Mouse (Mus musculus) limb, embryonic 14.5 days (tissue): ENCODE measurements around the gene Ift22. TPM values are rescaled to one million over a fixed set of nuclear protein-coding genes. Genes with fewer than 3 reads are reported as not detected.

Source experiments
- ATAC-seq: fragments of 200-750 bp; cut with Nextera tagmentation; 2 replicates; pipeline ENCODE4 v1.8.0; 2017; ENCODE audit warnings: low read depth, moderate number of reproducible peaks, moderate TSS enrichment; ENCODE audit not compliant: low FRiP score
- DNase-seq: peaks from one replicate; pipeline ENCODE4 v3.0.0-alpha.2; 2015; ENCODE audit warnings: low spot score
- H3K27ac ChIP-seq: fragments of 300-500 bp; sonication (generic); replicated peaks from 2 replicates; pipeline ENCODE4 v1.5.1; 2014; ENCODE audit warnings: low read depth, mild to moderate bottlenecking, low read length, moderate library complexity, mixed read lengths
- H3K27me3 ChIP-seq: fragments of 300-500 bp; sonication (generic); 2 replicates; pipeline ENCODE4 v1.6.1; 2014; ENCODE audit warnings: low read length, mixed read lengths; ENCODE audit not compliant: control insufficient read depth, insufficient read depth
- H3K36me3 ChIP-seq: fragments of 300-500 bp; sonication (generic); 2 replicates; pipeline ENCODE4 v1.6.1; 2014; ENCODE audit warnings: mild to moderate bottlenecking, low read length, moderate library complexity, mixed read lengths; ENCODE audit not compliant: control insufficient read depth, insufficient read depth
- H3K4me1 ChIP-seq: fragments of 300-500 bp; sonication (generic); 2 replicates; pipeline ENCODE4 v1.6.1; 2014; ENCODE audit warnings: antibody characterized with exemption, low read length, mixed read lengths; ENCODE audit not compliant: control insufficient read depth, insufficient read depth
- H3K4me2 ChIP-seq: fragments of 300-500 bp; sonication (generic); replicated peaks from 2 replicates; pipeline ENCODE4 v1.6.1; 2014; ENCODE audit warnings: low read depth, mild to moderate bottlenecking, low read length, moderate library complexity; ENCODE audit not compliant: severe bottlenecking
- H3K4me3 ChIP-seq: fragments of 300-500 bp; sonication (generic); replicated peaks from 2 replicates; pipeline ENCODE4 v1.5.1; 2014; ENCODE audit warnings: low read length
- H3K9ac ChIP-seq: fragments of 300-500 bp; sonication (generic); 2 replicates; pipeline ENCODE4 v1.6.1; 2014; ENCODE audit warnings: mild to moderate bottlenecking, low read depth, low read length, moderate library complexity; ENCODE audit not compliant: severe bottlenecking
- H3K9me3 ChIP-seq: fragments of 300-500 bp; sonication (generic); 2 replicates; pipeline ENCODE4 v1.6.1; 2016; ENCODE audit warnings: low read length; ENCODE audit not compliant: control insufficient read depth
- POLR2A ChIP-seq: fragments of 200-500 bp; IDR thresholded peaks from 2 replicates; pipeline ENCODE4 v1.8.0; 2012; ENCODE audit warnings: inconsistent platforms, mild to moderate bottlenecking, moderate library complexity, borderline replicate concordance; ENCODE audit not compliant: insufficient read depth, insufficient read length; ENCODE audit errors: extremely low read depth
- WGBS: fragments of 180-500 bp; shearing (Covaris S2); extraction: QIAGEN DNeasy Blood & Tissue Kit; methylation state at CpG from one replicate; pipeline ENCODE4 v1.1.7; 2014; 5-methylcytosine and 5-hydroxymethylcytosine counted together
- polyA plus RNA-seq, 2 experiments: library from polyadenylated mRNA; depleted of rRNA in 1 of 2; stranded (reverse) in 1 of 2; unstranded in 1 of 2; fragments of >200 nt; fragmentation: Nextera tagmentation in 1 of 2; extraction: Ambion mirVana in 1 of 2; gene quantifications; 2 replicates each; pipeline versions ENCODE4 v1.2.1 to v1.2.3; 2012 to 2014

Gene Ift22
- polyA plus RNA-seq, 2 experiments: 28.8 to 58.9 TPM

DNA sequence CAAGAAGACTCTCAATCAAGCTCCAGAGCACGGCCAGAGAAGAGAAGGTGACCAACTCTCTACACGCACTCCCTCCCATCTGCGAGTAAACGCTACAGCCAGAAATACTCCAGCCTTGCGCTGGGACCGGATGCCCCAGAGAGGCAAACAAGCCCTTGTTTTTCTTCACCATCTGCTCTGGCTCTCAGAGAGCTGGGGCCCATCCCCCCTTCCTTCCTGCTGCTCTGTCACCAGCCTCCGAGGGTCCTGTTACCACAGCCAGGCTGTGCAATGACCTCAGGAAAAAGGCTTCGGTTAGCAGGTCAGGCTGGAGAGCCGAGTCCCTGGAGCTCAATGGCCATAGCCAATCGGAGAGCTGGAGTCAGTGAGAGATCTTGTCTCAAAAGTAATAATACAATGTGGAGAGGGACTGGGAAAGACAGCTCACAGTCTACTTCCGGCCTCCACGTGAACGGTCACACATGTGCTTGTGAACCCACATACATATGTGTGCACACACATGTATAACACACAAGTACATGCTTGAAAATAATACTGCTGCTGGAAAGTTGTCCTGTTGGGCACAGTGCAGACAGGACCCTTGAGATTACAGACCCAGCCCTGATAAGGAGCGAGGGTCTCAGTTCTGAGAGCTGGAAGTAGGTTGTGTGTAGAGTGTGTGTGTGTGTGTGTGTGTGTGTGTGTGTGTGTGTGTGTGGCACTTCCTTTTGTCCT, 43.8 kb upstream of the Ift22 start:
- H3K4me3 ChIP-seq: no peak overlapping the region
- H3K27me3 ChIP-seq: no peaks in the 10 kb centered on the region
- 5% methylated on average over 14 of the region's 14 CpGs for WGBS

GRCm38 (mm10) chr5:136867706-136868105, 40.2 kb upstream of the Ift22 start:
- 39% methylated on average over 5 of the region's 5 CpGs for WGBS
- H3K27ac ChIP-seq: no peak overlapping the region
- no peaks in the 10 kb centered on the region for H3K9me3 ChIP-seq
- H3K4me1 ChIP-seq: peaks cover 30% of the 10 kb centered on the region
- H3K36me3 ChIP-seq: no peaks in the 10 kb centered on the region
- TF ChIP-seq POLR2A: no peak
- no peak overlapping the region for H3K9ac ChIP-seq
- DNase-seq (peak; percentile 38), ATAC-seq (no peak)
- H3K27me3 ChIP-seq: no peaks in the 10 kb centered on the region
- H3K4me3 ChIP-seq: no peak overlapping the region
- no peak overlapping the region for H3K4me2 ChIP-seq

More for the DNA sequence above, 43.8 kb upstream of the Ift22 start:
- Histone ChIP-seq H3K36me3 (0 out of 2 replicates have a peak, but pooled peaks cover 7% of the 10 kb centered on the region), H3K9me3 (no peaks in the 10 kb centered on the region), H3K27ac (peak overlapping the region; percentile 83), H3K4me2 (peak overlapping the region; percentile 35), H3K9ac (peak overlapping the region; percentile 13; the same call in 1 of the 2 replicates), H3K4me1 (peaks cover 40% of the 10 kb centered on the region)
- peak; percentile 82 for DNase-seq
- peak; percentile 77 for ATAC-seq
- TF ChIP-seq POLR2A: no peak

- Histone ChIP-seq H3K9ac (0 out of 2 replicates have a peak overlapping the region, but pooled peaks have one; percentile 7), H3K27ac (peak overlapping the region; percentile 68), H3K36me3 (no peaks in the 10 kb centered on the region), H3K4me3 (no peak overlapping the region), H3K9me3 (no peaks in the 10 kb centered on the region), H3K4me2 (0 out of 2 replicates have a peak overlapping the region, but pooled peaks have one; percentile 17), H3K4me1 (peaks cover 12% of the 10 kb centered on the region), H3K27me3 (no peaks in the 10 kb centered on the region)
- DNase-seq (peak; percentile 71), ATAC-seq (peak; percentile 90)
- TF ChIP-seq POLR2A: no peak
- WGBS: 31% methylated on average over 10 of the region's 10 CpGs
Measured at GRCm38 (mm10) chr5:136869451-136870114, 38.4 kb upstream of the Ift22 start.

GRCm38 (mm10) chr5:136872417-136872816, 35.5 kb upstream of the Ift22 start:
- peaks cover 13% of the 10 kb centered on the region for H3K4me1 ChIP-seq
- no peak for TF ChIP-seq POLR2A
- peaks cover 16% of the 10 kb centered on the region for H3K36me3 ChIP-seq
- H3K27me3 ChIP-seq: no peaks in the 10 kb centered on the region
- no peak overlapping the region for H3K9ac ChIP-seq
- no peak overlapping the region for H3K4me2 ChIP-seq
- no peaks in the 10 kb centered on the region for H3K9me3 ChIP-seq
- H3K4me3 ChIP-seq: no peak overlapping the region
- WGBS: 85% methylated on average over 8 of the region's 8 CpGs
- no peak overlapping the region for H3K27ac ChIP-seq
- peak; percentile 42 for ATAC-seq
- peak; percentile 18 for DNase-seq

DNA sequence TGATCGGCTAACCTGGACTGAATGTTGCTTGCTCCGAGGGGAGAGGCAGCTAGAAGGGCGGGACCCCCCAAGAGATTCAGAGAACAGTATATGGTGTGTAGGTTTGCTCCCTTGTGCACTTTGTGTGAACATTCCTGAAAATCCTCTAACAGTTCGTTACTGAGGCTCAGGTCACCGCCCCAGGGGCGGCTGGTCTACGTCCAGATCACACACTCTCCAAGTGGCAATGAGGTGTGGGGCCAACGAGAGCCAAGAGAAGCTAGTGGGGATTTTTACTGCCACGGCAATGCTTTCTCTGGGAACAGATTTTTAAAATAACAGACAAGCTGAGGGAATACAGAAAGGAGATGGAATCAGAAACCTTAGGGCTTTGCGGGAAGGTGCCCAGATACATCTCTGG, 33.7 kb upstream of the Ift22 start:
- ATAC-seq (no peak), DNase-seq (peak; percentile 21)
- peaks cover 26% of the 10 kb centered on the region for H3K36me3 ChIP-seq
- H3K4me3 ChIP-seq: no peak overlapping the region
- H3K9ac ChIP-seq: no peak overlapping the region
- H3K9me3 ChIP-seq: no peaks in the 10 kb centered on the region
- WGBS: 33% methylated on average over 10 of the region's 10 CpGs
- no peak overlapping the region; the same call in 1 of the 2 replicates for H3K27ac ChIP-seq
- no peaks in the 10 kb centered on the region for H3K27me3 ChIP-seq
- no peak overlapping the region for H3K4me2 ChIP-seq
- peaks cover 13% of the 10 kb centered on the region for H3K4me1 ChIP-seq
- no peak for TF ChIP-seq POLR2A
